Mouse (Mus musculus) left cerebral cortex, adult 11 months (tissue): ENCODE measurements around the gene Akr1c13.

ENCODE experiments used
- DNase-seq: peaks from one replicate; pipeline ENCODE4 v3.0.0; 2022; ENCODE audit warnings: low spot score

Gene Akr1c13

DNA sequence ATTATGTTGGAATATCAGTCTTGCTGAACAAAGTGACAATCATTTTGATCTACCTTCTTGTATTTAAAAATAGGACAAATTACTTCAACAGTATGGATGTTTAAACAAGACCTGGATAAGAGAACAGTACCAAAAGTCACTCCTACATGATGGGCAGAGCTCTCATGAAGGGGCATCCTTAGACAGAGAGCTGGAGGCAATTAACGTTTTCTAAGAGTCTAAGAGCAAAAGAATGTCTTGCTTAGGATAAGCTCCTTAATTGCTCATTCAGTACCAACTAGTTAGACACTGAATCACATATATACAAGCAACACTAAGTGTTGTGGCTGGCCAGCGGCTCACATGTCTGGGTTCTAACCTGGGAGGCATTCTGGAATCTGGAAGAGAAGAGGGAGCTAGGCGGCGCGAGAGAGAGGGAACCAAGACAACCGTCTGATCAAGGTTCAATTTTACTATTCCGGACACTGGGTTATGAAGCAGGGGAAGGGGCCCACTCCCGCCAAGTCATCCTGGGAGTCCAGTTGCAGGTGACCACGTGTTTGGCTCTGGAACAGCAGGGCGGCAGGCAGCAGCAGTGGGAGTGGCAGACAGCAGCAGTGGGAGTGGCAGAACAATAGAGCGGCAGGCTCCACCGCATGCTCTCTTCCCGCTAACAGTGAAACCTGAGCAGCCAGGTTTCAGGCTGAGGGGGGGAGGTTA lies 54.1 kb downstream of the Akr1c13 start:
- DNase-seq = no peak

DNA sequence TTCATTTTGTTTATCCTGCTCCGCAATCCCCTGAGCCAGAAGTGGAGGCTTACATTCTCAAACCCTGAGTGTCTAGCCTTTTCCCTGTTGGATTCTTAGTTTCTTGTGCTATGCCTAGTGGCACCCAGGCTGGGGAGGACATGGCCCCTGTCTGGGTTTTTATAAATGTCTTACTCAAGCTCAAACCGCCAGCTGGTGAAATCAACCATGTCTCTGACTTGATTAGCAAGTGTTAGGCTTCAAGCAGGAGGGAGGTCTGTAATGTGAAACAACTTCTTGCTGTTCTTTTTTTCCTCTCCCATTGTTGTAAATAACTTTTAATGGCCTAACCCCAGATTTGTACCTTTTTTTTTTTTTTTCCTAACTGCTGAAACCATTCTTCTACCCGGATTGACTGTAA lies 58.4 kb downstream of the Akr1c13 start:
- no peak for DNase-seq
